Mouse (Mus musculus): ENCODE data around the gene Gm8122. TPM values are rescaled to one million over a fixed set of nuclear protein-coding genes. Genes with fewer than 3 reads are reported as not detected.
"Not testable (repeated sequence)": the region's sequence is repeated elsewhere in the genome, so short reads cannot be mapped to it uniquely, and the experiment has no call there.

The Gm8122 gene
- polyA plus RNA-seq, 1 experiment from 2014 or later, result not detected

GRCm38 (mm10) chr14:43250549-43251253, 15.6 kb upstream of the Gm8122 start:
- not testable (repeated sequence) for H3K4me2 ChIP-seq; H3K4me1 ChIP-seq (replicated peaks); H3K4me3 ChIP-seq (replicated peaks); H3K27ac ChIP-seq; ATAC-seq (ENCODE audit: low read depth); H3K27me3 ChIP-seq; DNase-seq; H3K9me3 ChIP-seq (replicated peaks); H3K36me3 ChIP-seq; H3K9ac ChIP-seq
- 13% methylated on average over 5 of the region's 6 CpGs for WGBS (ENCODE audit: insufficient replicate concordance)

- WGBS (ENCODE audit: insufficient replicate concordance), result 25% methylated on average over 10 of the region's 12 CpGs
- not testable (repeated sequence) for H3K9me3 ChIP-seq (replicated peaks); H3K4me2 ChIP-seq; H3K27me3 ChIP-seq; H3K9ac ChIP-seq; H3K27ac ChIP-seq; H3K4me1 ChIP-seq (replicated peaks); H3K36me3 ChIP-seq; DNase-seq; H3K4me3 ChIP-seq (replicated peaks); ATAC-seq (ENCODE audit: low read depth)
These were observed 14.6 kb upstream of the Gm8122 start for GRCm38 (mm10) chr14:43249611-43250170.

- H3K9ac ChIP-seq; H3K4me1 ChIP-seq (replicated peaks); DNase-seq; H3K27ac ChIP-seq; H3K4me2 ChIP-seq; H3K36me3 ChIP-seq; ATAC-seq (ENCODE audit: low read depth); H3K27me3 ChIP-seq; H3K4me3 ChIP-seq (replicated peaks); H3K9me3 ChIP-seq (replicated peaks): not testable (repeated sequence)
These were observed 2.7 kb upstream of the Gm8122 start for GRCm38 (mm10) chr14:43237769-43238168.

Other genes with a start within 250 kb of the Gm8122 start
- not detected in 2 replicates for gene Gm8082, start 241.7 kb downstream of the Gm8122 start, polyA plus RNA-seq (2015; fragmentation: Nextera tagmentation; extraction: Ambion mirVana)
- gene Gm10376, start 219.7 kb downstream of the Gm8122 start, polyA plus RNA-seq (2015; fragmentation: Nextera tagmentation; extraction: Ambion mirVana), result not detected in 2 replicates
- not detected in 2 replicates for gene Gm8094, start 158.7 kb downstream of the Gm8122 start, polyA plus RNA-seq (2015; fragmentation: Nextera tagmentation; extraction: Ambion mirVana)
- gene Gm8104, start 134.7 kb downstream of the Gm8122 start, polyA plus RNA-seq (2015; fragmentation: Nextera tagmentation; extraction: Ambion mirVana), result not detected in 2 replicates
- gene Gm7233, start 55.4 kb downstream of the Gm8122 start, polyA plus RNA-seq (2015; fragmentation: Nextera tagmentation; extraction: Ambion mirVana), result not detected in 2 replicates
- gene Gm8126, start 23.3 kb upstream of the Gm8122 start, polyA plus RNA-seq (2015; fragmentation: Nextera tagmentation; extraction: Ambion mirVana), result not detected in 2 replicates
- not detected in 2 replicates for gene Gm9732, start 39.7 kb upstream of the Gm8122 start, polyA plus RNA-seq (2015; fragmentation: Nextera tagmentation; extraction: Ambion mirVana)
- not detected in 2 replicates for gene Gm8127, start 58.5 kb upstream of the Gm8122 start, polyA plus RNA-seq (2015; fragmentation: Nextera tagmentation; extraction: Ambion mirVana)
- gene 1700001F09Rik, start 112.5 kb upstream of the Gm8122 start, polyA plus RNA-seq (2015; fragmentation: Nextera tagmentation; extraction: Ambion mirVana), result not detected in 2 replicates
- not detected in 2 replicates for gene Gm8138, start 181.0 kb upstream of the Gm8122 start, polyA plus RNA-seq (2015; fragmentation: Nextera tagmentation; extraction: Ambion mirVana)

All from liver, embryonic 13.5 days (tissue).